Mouse (Mus musculus) neural tube, embryonic 14.5 days (tissue): ENCODE results near the gene Atp8a1. TPM values are rescaled to one million over a fixed set of nuclear protein-coding genes. Genes with fewer than 3 reads are reported as not detected.
A peak's percentile ranks its signal among the peaks of the same experiment; 100 is the strongest.

Experiments used
- ATAC-seq: fragments of 200-750 bp; cut with Nextera tagmentation; 2 replicates; pipeline ENCODE4 v1.8.0; 2017; ENCODE audit warnings: low read depth, mild to moderate bottlenecking, moderate TSS enrichment, moderate library complexity
- H3K27ac ChIP-seq: fragments of 300-500 bp; sonication (generic); 2 replicates; pipeline ENCODE4 v1.5.1; 2014; ENCODE audit warnings: low read depth, mild to moderate bottlenecking, control low read depth, low read length, moderate library complexity, mixed read lengths
- H3K27me3 ChIP-seq: fragments of 300-500 bp; sonication (generic); 2 replicates; pipeline ENCODE4 v1.6.1; 2014; ENCODE audit warnings: low read length; ENCODE audit not compliant: control insufficient read depth, insufficient read depth
- H3K36me3 ChIP-seq: fragments of 300-500 bp; sonication (generic); 2 replicates; pipeline ENCODE4 v1.6.1; 2014; ENCODE audit warnings: low read length, mixed read lengths; ENCODE audit not compliant: control insufficient read depth, insufficient read depth
- H3K4me1 ChIP-seq: fragments of 300-500 bp; sonication (generic); 2 replicates; pipeline ENCODE4 v1.6.1; 2014; ENCODE audit warnings: low read length; ENCODE audit not compliant: control insufficient read depth, insufficient read depth
- H3K4me2 ChIP-seq: fragments of 300-500 bp; sonication (generic); 2 replicates; pipeline ENCODE4 v1.6.1; 2014; ENCODE audit warnings: mild to moderate bottlenecking, low read depth, low read length, control low read depth
- H3K4me3 ChIP-seq: fragments of 300-500 bp; sonication (generic); 2 replicates; pipeline ENCODE4 v1.5.1; 2014; ENCODE audit warnings: low read depth, low read length, control low read depth, mixed read lengths
- H3K9ac ChIP-seq: fragments of 300-500 bp; sonication (generic); replicated peaks from 2 replicates; pipeline ENCODE4 v1.6.1; 2014; ENCODE audit warnings: low read depth, mild to moderate bottlenecking, control low read depth, low read length, mixed read lengths
- H3K9me3 ChIP-seq: fragments of 300-500 bp; sonication (generic); 2 replicates; pipeline ENCODE4 v1.6.1; 2016; ENCODE audit warnings: low read length; ENCODE audit not compliant: control insufficient read depth
- WGBS: fragments of 180-500 bp; shearing (Covaris S2); extraction: QIAGEN DNeasy Blood & Tissue Kit; methylation state at CpG from one replicate; pipeline ENCODE4 v1.1.7; 2014; 5-methylcytosine and 5-hydroxymethylcytosine counted together
- polyA plus RNA-seq: library from polyadenylated mRNA; unstranded; fragments of >200 nt; fragmentation: Nextera tagmentation; extraction: Ambion mirVana; gene quantifications from 2 replicates; pipeline ENCODE4 v1.2.1, GENCODE M21; 2014

Atp8a1 gene
- polyA plus RNA-seq, 1 experiment from 2014 or later = 72.6 TPM

GRCm38 (mm10) chr5:67643537-67644255 is 203.5 kb downstream of the Atp8a1 start:
- WGBS = 94% methylated on average over 5 of the region's 5 CpGs
- Histone ChIP-seq H3K9ac (no peak overlapping the region), H3K27ac (no peak overlapping the region), H3K9me3 (no peaks in the 10 kb centered on the region), H3K27me3 (no peaks in the 10 kb centered on the region), H3K4me2 (no peak overlapping the region), H3K4me3 (no peak overlapping the region), H3K4me1 (peaks cover 5% of the 10 kb centered on the region; the same call in 1 of the 2 replicates), H3K36me3 (peaks cover 11% of the 10 kb centered on the region; the same call in 1 of the 2 replicates)
- ATAC-seq = no peak

- Histone ChIP-seq H3K27me3 (no peaks in the 10 kb centered on the region), H3K9ac (no peak overlapping the region), H3K36me3 (peaks cover 3% of the 10 kb centered on the region; the same call in 1 of the 2 replicates), H3K4me1 (peaks cover 5% of the 10 kb centered on the region; the same call in 1 of the 2 replicates), H3K4me3 (no peak overlapping the region), H3K4me2 (no peak overlapping the region), H3K27ac (no peak overlapping the region), H3K9me3 (no peaks in the 10 kb centered on the region)
- 30% methylated on average over 8 of the region's 8 CpGs for WGBS
- ATAC-seq = no peak
Observed at GRCm38 (mm10) chr5:67641406-67642120, 205.7 kb downstream of the Atp8a1 start.

GRCm38 (mm10) chr5:67640596-67641312 is 206.5 kb downstream of the Atp8a1 start:
- Histone ChIP-seq H3K9ac (no peak overlapping the region), H3K4me2 (no peak overlapping the region), H3K27me3 (no peaks in the 10 kb centered on the region), H3K9me3 (no peaks in the 10 kb centered on the region), H3K4me3 (no peak overlapping the region), H3K36me3 (peaks cover 3% of the 10 kb centered on the region; the same call in 1 of the 2 replicates), H3K4me1 (peaks cover 5% of the 10 kb centered on the region; the same call in 1 of the 2 replicates), H3K27ac (no peak overlapping the region)
- 51% methylated on average over 8 of the region's 8 CpGs for WGBS
- peak; percentile 26; the same call in 1 of the 2 replicates for ATAC-seq

- Histone ChIP-seq H3K9me3 (no peaks in the 10 kb centered on the region), H3K27me3 (no peaks in the 10 kb centered on the region), H3K27ac (no peak overlapping the region), H3K4me3 (no peak overlapping the region), H3K36me3 (peaks cover 3% of the 10 kb centered on the region; the same call in 1 of the 2 replicates), H3K4me1 (no peaks in the 10 kb centered on the region; the same call in 1 of the 2 replicates), H3K4me2 (no peak overlapping the region), H3K9ac (no peak overlapping the region)
- 7% methylated on average over 3 of the region's 3 CpGs for WGBS
- peak; percentile 62 for ATAC-seq
Observed at GRCm38 (mm10) chr5:67634339-67634738, 212.9 kb downstream of the Atp8a1 start.

GRCm38 (mm10) chr5:67633831-67634268 is 213.4 kb downstream of the Atp8a1 start:
- Histone ChIP-seq H3K27ac (no peak overlapping the region), H3K4me1 (no peaks in the 10 kb centered on the region; the same call in 1 of the 2 replicates), H3K4me2 (no peak overlapping the region), H3K27me3 (no peaks in the 10 kb centered on the region), H3K4me3 (no peak overlapping the region), H3K9me3 (no peaks in the 10 kb centered on the region), H3K36me3 (no peaks in the 10 kb centered on the region; the same call in 1 of the 2 replicates), H3K9ac (no peak overlapping the region)
- ATAC-seq = peak; percentile 62; the same call in 1 of the 2 replicates
- 12% methylated on average over 10 of the region's 10 CpGs for whole genome bisulfite sequencing

- Histone ChIP-seq H3K4me3 (no peak overlapping the region), H3K9me3 (no peaks in the 10 kb centered on the region), H3K27me3 (no peaks in the 10 kb centered on the region), H3K4me1 (no peaks in the 10 kb centered on the region; the same call in 1 of the 2 replicates), H3K36me3 (no peaks in the 10 kb centered on the region; the same call in 1 of the 2 replicates), H3K4me2 (no peak overlapping the region), H3K27ac (no peak overlapping the region), H3K9ac (no peak overlapping the region)
- ATAC-seq = no peak
- whole genome bisulfite sequencing = 9% methylated on average over 7 of the region's 7 CpGs
Observed at GRCm38 (mm10) chr5:67633138-67633782, 214.0 kb downstream of the Atp8a1 start.

GRCm38 (mm10) chr5:67631261-67631660 is 216.0 kb downstream of the Atp8a1 start:
- no peak overlapping the region for H3K9ac ChIP-seq
- peaks cover 3% of the 10 kb centered on the region; the same call in 1 of the 2 replicates for H3K36me3 ChIP-seq
- WGBS = 95% methylated on average over 12 of the region's 12 CpGs
- no peak overlapping the region for H3K4me2 ChIP-seq
- H3K4me3 ChIP-seq = no peak overlapping the region
- H3K9me3 ChIP-seq = no peaks in the 10 kb centered on the region
- no peaks in the 10 kb centered on the region; the same call in 1 of the 2 replicates for H3K4me1 ChIP-seq
- no peak overlapping the region for H3K27ac ChIP-seq
- H3K27me3 ChIP-seq = no peaks in the 10 kb centered on the region
- ATAC-seq = no peak

GRCm38 (mm10) chr5:67629861-67630260 is 217.4 kb downstream of the Atp8a1 start:
- no peaks in the 10 kb centered on the region for H3K9me3 ChIP-seq
- H3K27ac ChIP-seq = no peak overlapping the region
- H3K27me3 ChIP-seq = no peaks in the 10 kb centered on the region
- 82% methylated on average over 6 of the region's 6 CpGs for WGBS
- no peak overlapping the region for H3K9ac ChIP-seq
- H3K4me1 ChIP-seq = no peaks in the 10 kb centered on the region; the same call in 1 of the 2 replicates
- ATAC-seq = no peak
- H3K4me3 ChIP-seq = no peak overlapping the region
- H3K36me3 ChIP-seq = peaks cover 3% of the 10 kb centered on the region; the same call in 1 of the 2 replicates
- no peak overlapping the region for H3K4me2 ChIP-seq
